Mouse (Mus musculus) C2C12 (cell line): ENCODE measurements around the gene Zfp866. TPM values are rescaled to one million over a fixed set of nuclear protein-coding genes. Genes with fewer than 3 reads are reported as not detected.
A peak's percentile ranks its signal among the peaks of the same experiment; 100 is the strongest.

Experiments
- H3K27me3 ChIP-seq: one replicate; pipeline ENCODE4 v1.6.1; 2011; ENCODE audit not compliant: control insufficient read depth, insufficient read depth, insufficient read length
- H3K36me3 ChIP-seq: one replicate; pipeline ENCODE4 v1.6.1; 2011; ENCODE audit not compliant: control insufficient read depth, insufficient read depth
- H3K4me3 ChIP-seq: one replicate; pipeline ENCODE4 v1.5.1; 2011; ENCODE audit warnings: mild to moderate bottlenecking, control low read depth; ENCODE audit not compliant: poor library complexity, insufficient read depth, severe bottlenecking
- H3K79me2 ChIP-seq: one replicate; pipeline ENCODE4 v1.6.1; 2011; ENCODE audit not compliant: control insufficient read depth, insufficient read depth
- H3K79me3 ChIP-seq: one replicate; pipeline ENCODE4 v1.6.1; 2011; ENCODE audit warnings: low read depth, control low read depth
- H3ac ChIP-seq: one replicate; pipeline ENCODE3; 2011; ENCODE audit warnings: low read depth; ENCODE audit not compliant: control insufficient read depth, insufficient read length
- CEBPB ChIP-seq: IDR thresholded peaks from one replicate; pipeline ENCODE4 v1.6.1; 2011; ENCODE audit warnings: low read depth, mild to moderate bottlenecking, control low read depth, moderate library complexity
- CTCF ChIP-seq: IDR thresholded peaks from one replicate; pipeline ENCODE4 v1.5.1; 2011; ENCODE audit not compliant: control insufficient read depth, insufficient read depth, insufficient read length
- FOSL1 ChIP-seq: IDR thresholded peaks from one replicate; pipeline ENCODE4 v1.8.0; 2011; ENCODE audit warnings: mild to moderate bottlenecking, low read length; ENCODE audit not compliant: poor library complexity, insufficient read depth, severe bottlenecking
- MAX ChIP-seq: IDR thresholded peaks from one replicate; pipeline ENCODE4 v1.6.1; 2011; ENCODE audit warnings: mild to moderate bottlenecking, control low read depth
- MYOD1 ChIP-seq: IDR thresholded peaks from one replicate; pipeline ENCODE4 v1.6.1; 2011; ENCODE audit warnings: low read depth; ENCODE audit not compliant: control insufficient read depth, insufficient read length
- MYOG ChIP-seq: IDR thresholded peaks from one replicate; pipeline ENCODE4 v1.6.1; 2011; ENCODE audit not compliant: control insufficient read depth, insufficient read length; ENCODE audit errors: extremely low read depth
- USF1 ChIP-seq: IDR thresholded peaks from one replicate; pipeline ENCODE4 v1.6.1; 2011; ENCODE audit warnings: low read depth, mild to moderate bottlenecking, control low read depth, moderate library complexity
- polyA plus RNA-seq: library from polyadenylated mRNA; unstranded; fragments of >200 nt; fragmentation: generic; extraction: Trizol; gene quantifications from one replicate; pipeline ENCODE4 v1.2.1, GENCODE M21; 2012; ENCODE audit warnings: missing spikeins

Zfp866 gene
- polyA plus RNA-seq, 1 experiment: 3.9 TPM

DNA sequence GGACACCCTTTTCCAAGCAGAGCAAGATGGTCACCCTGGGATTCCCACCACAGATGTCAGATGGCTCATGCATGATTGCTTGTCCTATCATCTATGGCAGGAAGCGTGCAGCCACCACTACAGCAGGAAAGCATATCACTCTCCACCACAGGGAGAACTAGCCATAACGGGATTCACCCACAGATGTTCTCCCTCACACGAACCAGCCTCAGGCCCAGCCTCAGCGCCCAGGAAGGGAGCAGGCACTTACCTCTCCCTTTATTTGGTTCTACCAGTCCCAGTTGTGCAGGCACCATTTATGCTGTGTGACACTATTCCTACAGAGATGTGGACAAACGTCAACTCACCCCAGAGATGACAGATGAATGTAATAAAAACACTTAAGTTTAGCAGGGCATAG lies 1.9 kb downstream of the Zfp866 start:
- Histone ChIP-seq H3ac (no peak overlapping the region), H3K79me3 (peaks cover 29% of the 10 kb centered on the region), H3K79me2 (peaks cover 33% of the 10 kb centered on the region), H3K36me3 (peaks cover 16% of the 10 kb centered on the region), H3K27me3 (no peaks in the 10 kb centered on the region), H3K4me3 (no peak overlapping the region)
- no peak for TF ChIP-seq CEBPB
- no peak for TF ChIP-seq FOSL1
- no peak for TF ChIP-seq MYOD1
- TF ChIP-seq MYOG: no peak
- TF ChIP-seq MAX: no peak
- no peak for TF ChIP-seq CTCF
- no peak for TF ChIP-seq USF1

DNA sequence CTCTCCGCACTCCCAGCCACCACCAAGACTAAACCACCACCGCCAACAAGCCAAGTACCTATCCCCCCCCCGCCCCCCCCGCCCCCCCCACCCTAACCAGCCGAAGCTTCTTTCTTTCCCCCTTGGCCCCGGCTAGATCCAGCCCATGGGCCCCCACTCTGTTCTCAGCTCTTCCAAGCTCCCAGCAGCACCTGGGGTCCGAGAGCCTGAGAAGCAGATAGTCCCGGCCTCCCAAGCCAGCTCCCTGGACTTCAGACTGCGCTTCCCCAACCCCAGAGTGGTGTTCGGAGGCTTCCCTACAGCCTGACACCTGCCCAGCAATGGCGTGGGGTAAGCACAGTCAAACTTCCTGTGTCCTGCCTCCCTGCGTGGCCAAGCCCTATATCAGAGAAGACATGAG lies 13.9 kb downstream of the Zfp866 start:
- no peak overlapping the region for H3ac ChIP-seq
- peaks cover 23% of the 10 kb centered on the region for H3K79me2 ChIP-seq
- no peak overlapping the region for H3K4me3 ChIP-seq
- peaks cover 21% of the 10 kb centered on the region for H3K79me3 ChIP-seq
- H3K27me3 ChIP-seq: no peaks in the 10 kb centered on the region
- no peak for TF ChIP-seq USF1
- TF ChIP-seq MYOD1: no peak
- H3K36me3 ChIP-seq: peaks cover 11% of the 10 kb centered on the region

- H3ac ChIP-seq: peak overlapping the region; percentile 30
- TF ChIP-seq FOSL1: no peak
- TF ChIP-seq USF1: no peak
- TF ChIP-seq MAX: no peak
- TF ChIP-seq MYOG: no peak
- no peak for TF ChIP-seq MYOD1
- TF ChIP-seq CTCF: no peak
- no peak for TF ChIP-seq CEBPB
- peaks cover 14% of the 10 kb centered on the region for H3K36me3 ChIP-seq
- no peak overlapping the region for H3K4me3 ChIP-seq
- no peaks in the 10 kb centered on the region for H3K27me3 ChIP-seq
- H3K79me2 ChIP-seq: peaks cover 43% of the 10 kb centered on the region
- peaks cover 35% of the 10 kb centered on the region for H3K79me3 ChIP-seq
Measured at GRCm38 (mm10) chr8:69775149-69775534, 15.8 kb downstream of the Zfp866 start.

GRCm38 (mm10) chr8:69774503-69775148 lies 16.4 kb downstream of the Zfp866 start, which contains the start of gene Gm20422:
Gene Gm20422, minus strand, starts transcription at chr8:69774886.
- Histone ChIP-seq H3K79me2 (peaks cover 48% of the 10 kb centered on the region), H3K36me3 (peaks cover 14% of the 10 kb centered on the region), H3K27me3 (no peaks in the 10 kb centered on the region), H3K4me3 (peak within 1 kb of the TSS; percentile 57), H3K79me3 (peaks cover 38% of the 10 kb centered on the region), H3ac (peak within 1 kb of the TSS; percentile 96)
- TF ChIP-seq MYOG: no peak
- TF ChIP-seq CTCF: no peak
- TF ChIP-seq MAX: no peak
- TF ChIP-seq MYOD1: no peak
- no peak for TF ChIP-seq FOSL1
- no peak for TF ChIP-seq CEBPB
- TF ChIP-seq USF1: no peak

- Histone ChIP-seq H3K4me3 (no peak overlapping the region), H3K79me3 (peaks cover 47% of the 10 kb centered on the region), H3ac (no peak overlapping the region), H3K27me3 (no peaks in the 10 kb centered on the region), H3K79me2 (peaks cover 63% of the 10 kb centered on the region), H3K36me3 (peaks cover 36% of the 10 kb centered on the region)
- TF ChIP-seq MYOG (no peak), CTCF (no peak), MYOD1 (no peak)
Measured at GRCm38 (mm10) chr8:69772106-69772505, 18.9 kb downstream of the Zfp866 start.

DNA sequence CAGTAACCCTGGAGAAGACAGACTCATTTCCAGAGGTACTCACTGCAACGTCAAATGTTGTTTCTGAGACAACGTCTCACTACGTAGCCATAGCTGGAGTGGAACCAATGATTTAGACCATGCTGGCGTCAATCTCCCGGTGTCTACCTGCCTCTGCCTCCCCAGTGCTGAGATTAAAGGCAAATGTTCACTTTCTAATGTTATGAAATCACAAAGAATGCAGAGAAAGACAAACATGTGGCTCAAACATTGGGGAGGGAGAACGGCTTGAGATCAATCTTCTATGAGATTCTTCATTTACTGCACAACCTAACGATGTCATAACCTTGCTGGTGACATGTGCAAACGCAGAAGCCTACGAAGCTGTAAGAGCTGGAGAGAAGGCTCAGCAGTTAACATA lies 19.8 kb downstream of the Zfp866 start:
- Histone ChIP-seq H3ac (no peak overlapping the region), H3K4me3 (no peak overlapping the region), H3K79me2 (peaks cover 63% of the 10 kb centered on the region), H3K79me3 (peaks cover 47% of the 10 kb centered on the region), H3K36me3 (peaks cover 42% of the 10 kb centered on the region), H3K27me3 (no peaks in the 10 kb centered on the region)
- no peak for TF ChIP-seq USF1
- no peak for TF ChIP-seq CEBPB
- no peak for TF ChIP-seq CTCF
- TF ChIP-seq FOSL1: no peak
- TF ChIP-seq MAX: no peak
- no peak for TF ChIP-seq MYOG
- no peak for TF ChIP-seq MYOD1
